Mouse (Mus musculus): ENCODE data around the gene Ldb3. TPM values are rescaled to one million over a fixed set of nuclear protein-coding genes. Genes with fewer than 3 reads are reported as not detected.
A peak's percentile ranks its signal among the peaks of the same experiment; 100 is the strongest.

The Ldb3 gene
- polyA plus RNA-seq, 1 experiment from 2014 or later = 2.0 TPM

DNA sequence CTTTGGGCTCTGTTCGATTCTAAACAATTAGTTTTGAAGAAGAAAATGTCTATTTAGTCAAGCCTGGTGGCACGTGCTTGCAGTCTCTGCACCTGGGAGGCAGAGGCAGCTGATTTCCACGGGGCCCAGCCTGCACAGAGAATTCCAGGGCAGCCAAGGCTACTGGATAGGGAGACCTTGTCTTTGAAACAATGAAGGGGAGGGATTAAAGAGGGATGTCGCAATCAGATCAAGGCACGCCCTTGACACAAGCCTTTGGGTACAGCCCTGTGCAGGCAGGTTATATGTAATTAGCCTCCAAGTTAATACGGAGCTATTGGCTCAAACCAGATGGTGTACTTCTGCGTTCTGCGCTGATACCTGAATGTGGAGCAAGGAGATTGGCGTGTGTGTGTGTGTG lies 30.3 kb upstream of the Ldb3 start:
- H3K27me3 ChIP-seq (replicated peaks; ENCODE audit: control insufficient read depth, insufficient read depth, low read length) = 0 out of 2 replicates have a peak, but pooled peaks cover 8% of the 10 kb centered on the region
- H3K9ac ChIP-seq (ENCODE audit: low read length) = no peak overlapping the region
- ATAC-seq (replicated peaks; ENCODE audit: low FRiP score, low TSS enrichment, low read depth) = peak; percentile 61
- no peaks in the 10 kb centered on the region for H3K36me3 ChIP-seq (ENCODE audit: control insufficient read depth, insufficient read depth, low read length)
- H3K4me1 ChIP-seq (replicated peaks; ENCODE audit: control insufficient read depth, insufficient read depth, low read length) = no peaks in the 10 kb centered on the region; the same call in 1 of the 2 replicates
- H3K4me2 ChIP-seq (ENCODE audit: low read length) = no peak overlapping the region
- DNase-seq (ENCODE audit: low spot score) = no peak
- WGBS = 33% methylated on average over 9 of the region's 9 CpGs
- no peaks in the 10 kb centered on the region for H3K9me3 ChIP-seq (ENCODE audit: control insufficient read depth, low read length)
- 0 out of 2 replicates have a peak overlapping the region, but pooled peaks have one; percentile 2 for H3K27ac ChIP-seq (ENCODE audit: low read depth)
- no peak overlapping the region for H3K4me3 ChIP-seq (ENCODE audit: low read depth, low read length)

DNA sequence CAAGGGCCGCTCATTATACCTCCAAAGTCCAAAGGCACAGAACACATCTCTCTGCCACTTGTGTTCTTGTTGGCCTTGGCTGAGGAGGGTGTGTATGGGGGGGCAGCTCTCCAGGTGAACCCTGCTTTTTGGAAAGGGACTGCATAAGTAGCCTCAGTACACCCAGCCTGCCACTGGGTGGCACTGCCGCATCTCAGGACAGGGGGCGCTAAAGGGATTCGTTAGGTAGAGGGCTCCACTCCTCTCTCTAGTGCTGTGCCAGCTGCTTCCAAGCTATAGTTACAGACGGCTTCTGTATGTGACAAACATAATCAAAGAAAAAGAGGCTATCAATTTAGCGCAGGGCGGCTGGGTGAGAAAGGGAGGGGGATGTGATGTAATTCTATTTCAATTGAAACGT lies 28.3 kb upstream of the Ldb3 start:
- peak; percentile 93 for DNase-seq (ENCODE audit: low spot score)
- no peaks in the 10 kb centered on the region for H3K9me3 ChIP-seq (ENCODE audit: control insufficient read depth, low read length)
- 2% methylated on average over 8 of the region's 8 CpGs for WGBS
- H3K36me3 ChIP-seq (ENCODE audit: control insufficient read depth, insufficient read depth, low read length) = no peaks in the 10 kb centered on the region
- no peak overlapping the region for H3K4me3 ChIP-seq (ENCODE audit: low read depth, low read length)
- H3K4me1 ChIP-seq (replicated peaks; ENCODE audit: control insufficient read depth, insufficient read depth, low read length) = no peaks in the 10 kb centered on the region; the same call in 1 of the 2 replicates
- H3K4me2 ChIP-seq (ENCODE audit: low read length) = no peak overlapping the region
- H3K27ac ChIP-seq (ENCODE audit: low read depth) = no peak overlapping the region
- ATAC-seq (replicated peaks; ENCODE audit: low FRiP score, low TSS enrichment, low read depth) = peak; percentile 31; the same call in 1 of the 2 replicates
- no peak overlapping the region for H3K9ac ChIP-seq (ENCODE audit: low read length)
- 0 out of 2 replicates have a peak, but pooled peaks cover 8% of the 10 kb centered on the region for H3K27me3 ChIP-seq (replicated peaks; ENCODE audit: control insufficient read depth, insufficient read depth, low read length)

DNA sequence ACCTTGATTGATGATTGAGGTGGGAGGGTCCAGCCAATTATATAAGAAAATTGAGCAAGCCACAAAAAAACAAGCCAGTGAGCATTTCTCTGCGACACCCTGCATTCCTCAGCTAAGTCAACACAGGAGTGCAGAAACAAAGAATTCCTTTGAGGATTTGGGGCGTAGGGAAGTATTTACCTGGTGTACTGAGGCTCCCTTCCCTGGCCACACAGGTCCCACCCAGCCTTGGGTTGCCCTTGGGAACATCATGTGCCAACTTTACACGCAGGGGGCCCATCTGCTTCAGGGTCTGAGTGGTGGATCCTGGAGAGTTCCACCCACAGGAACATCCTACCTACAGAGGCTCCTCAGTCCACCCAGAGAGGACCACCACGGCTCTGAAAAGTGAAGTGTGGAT lies 27.1 kb upstream of the Ldb3 start:
- H3K27ac ChIP-seq (ENCODE audit: low read depth) = no peak overlapping the region
- no peak overlapping the region for H3K4me2 ChIP-seq (ENCODE audit: low read length)
- H3K4me3 ChIP-seq (ENCODE audit: low read depth, low read length) = no peak overlapping the region
- 0 out of 2 replicates have a peak, but pooled peaks cover 8% of the 10 kb centered on the region for H3K27me3 ChIP-seq (replicated peaks; ENCODE audit: control insufficient read depth, insufficient read depth, low read length)
- ATAC-seq (replicated peaks; ENCODE audit: low FRiP score, low TSS enrichment, low read depth) = 0 out of 2 replicates have a peak, but pooled peaks have one; percentile 9
- no peaks in the 10 kb centered on the region; the same call in 1 of the 2 replicates for H3K4me1 ChIP-seq (replicated peaks; ENCODE audit: control insufficient read depth, insufficient read depth, low read length)
- no peaks in the 10 kb centered on the region for H3K36me3 ChIP-seq (ENCODE audit: control insufficient read depth, insufficient read depth, low read length)
- H3K9ac ChIP-seq (ENCODE audit: low read length) = no peak overlapping the region
- no peaks in the 10 kb centered on the region for H3K9me3 ChIP-seq (ENCODE audit: control insufficient read depth, low read length)
- no peak for DNase-seq (ENCODE audit: low spot score)
- 37% methylated on average over 4 of the region's 4 CpGs for WGBS

- H3K9ac ChIP-seq (ENCODE audit: low read length) = no peak overlapping the region
- no peak overlapping the region for H3K27ac ChIP-seq (ENCODE audit: low read depth)
- H3K27me3 ChIP-seq (replicated peaks; ENCODE audit: control insufficient read depth, insufficient read depth, low read length) = 0 out of 2 replicates have a peak, but pooled peaks cover 8% of the 10 kb centered on the region
- ATAC-seq (replicated peaks; ENCODE audit: low FRiP score, low TSS enrichment, low read depth) (no peak), DNase-seq (ENCODE audit: low spot score) (no peak)
- no peaks in the 10 kb centered on the region; the same call in 1 of the 2 replicates for H3K4me1 ChIP-seq (replicated peaks; ENCODE audit: control insufficient read depth, insufficient read depth, low read length)
- peak overlapping the region; percentile 42 for H3K4me2 ChIP-seq (ENCODE audit: low read length)
- no peaks in the 10 kb centered on the region for H3K9me3 ChIP-seq (ENCODE audit: control insufficient read depth, low read length)
- H3K4me3 ChIP-seq (ENCODE audit: low read depth, low read length) = peak overlapping the region; percentile 10; the same call in 1 of the 2 replicates
- WGBS = 4% methylated on average over 13 of the region's 13 CpGs
- no peaks in the 10 kb centered on the region for H3K36me3 ChIP-seq (ENCODE audit: control insufficient read depth, insufficient read depth, low read length)
Observed at GRCm38 (mm10) chr14:34615082-34615481, 26.6 kb upstream of the Ldb3 start.

GRCm38 (mm10) chr14:34614551-34614950 lies 26.1 kb upstream of the Ldb3 start:
- Histone ChIP-seq H3K9me3 (ENCODE audit: control insufficient read depth, low read length) (no peaks in the 10 kb centered on the region), H3K9ac (ENCODE audit: low read length) (no peak overlapping the region)

GRCm38 (mm10) chr14:34613523-34613922 lies 25.0 kb upstream of the Ldb3 start:
- H3K9me3 ChIP-seq (ENCODE audit: control insufficient read depth, low read length) = no peaks in the 10 kb centered on the region
- no peak overlapping the region for H3K27ac ChIP-seq (ENCODE audit: low read depth)
- no peak overlapping the region for H3K4me2 ChIP-seq (ENCODE audit: low read length)
- 0 out of 2 replicates have a peak, but pooled peaks cover 12% of the 10 kb centered on the region for H3K27me3 ChIP-seq (replicated peaks; ENCODE audit: control insufficient read depth, insufficient read depth, low read length)
- WGBS = 32% methylated on average over 6 of the region's 6 CpGs
- H3K36me3 ChIP-seq (ENCODE audit: control insufficient read depth, insufficient read depth, low read length) = no peaks in the 10 kb centered on the region
- H3K4me1 ChIP-seq (replicated peaks; ENCODE audit: control insufficient read depth, insufficient read depth, low read length) = no peaks in the 10 kb centered on the region; the same call in 1 of the 2 replicates
- no peak for DNase-seq (ENCODE audit: low spot score)
- no peak overlapping the region for H3K4me3 ChIP-seq (ENCODE audit: low read depth, low read length)
- no peak overlapping the region for H3K9ac ChIP-seq (ENCODE audit: low read length)
- ATAC-seq (replicated peaks; ENCODE audit: low FRiP score, low TSS enrichment, low read depth) = no peak

More at GRCm38 (mm10) chr14:34614551-34614950, 26.1 kb upstream of the Ldb3 start:
- no peak overlapping the region for H3K27ac ChIP-seq (ENCODE audit: low read depth)
- ATAC-seq (replicated peaks; ENCODE audit: low FRiP score, low TSS enrichment, low read depth) (no peak), DNase-seq (ENCODE audit: low spot score) (no peak)
- no peaks in the 10 kb centered on the region for H3K36me3 ChIP-seq (ENCODE audit: control insufficient read depth, insufficient read depth, low read length)
- no peaks in the 10 kb centered on the region; the same call in 1 of the 2 replicates for H3K4me1 ChIP-seq (replicated peaks; ENCODE audit: control insufficient read depth, insufficient read depth, low read length)
- H3K4me2 ChIP-seq (ENCODE audit: low read length) = peak overlapping the region; percentile 42
- WGBS = 17% methylated on average over 15 of the region's 15 CpGs
- H3K4me3 ChIP-seq (ENCODE audit: low read depth, low read length) = peak overlapping the region; percentile 10; the same call in 1 of the 2 replicates
- 0 out of 2 replicates have a peak, but pooled peaks cover 11% of the 10 kb centered on the region for H3K27me3 ChIP-seq (replicated peaks; ENCODE audit: control insufficient read depth, insufficient read depth, low read length)

- Histone ChIP-seq H3K9ac (ENCODE audit: low read length) (no peak overlapping the region), H3K36me3 (ENCODE audit: control insufficient read depth, insufficient read depth, low read length) (no peaks in the 10 kb centered on the region), H3K4me2 (ENCODE audit: low read length) (no peak overlapping the region), H3K27ac (ENCODE audit: low read depth) (no peak overlapping the region), H3K27me3 (replicated peaks; ENCODE audit: control insufficient read depth, insufficient read depth, low read length) (0 out of 2 replicates have a peak, but pooled peaks cover 12% of the 10 kb centered on the region), H3K9me3 (ENCODE audit: control insufficient read depth, low read length) (no peaks in the 10 kb centered on the region), H3K4me3 (ENCODE audit: low read depth, low read length) (no peak overlapping the region), H3K4me1 (replicated peaks; ENCODE audit: control insufficient read depth, insufficient read depth, low read length) (no peaks in the 10 kb centered on the region; the same call in 1 of the 2 replicates)
- DNase-seq (ENCODE audit: low spot score) = no peak
- 42% methylated on average over 4 of the region's 4 CpGs for WGBS
- no peak for ATAC-seq (replicated peaks; ENCODE audit: low FRiP score, low TSS enrichment, low read depth)
Observed at GRCm38 (mm10) chr14:34612222-34612621, 23.7 kb upstream of the Ldb3 start.

- H3K9me3 ChIP-seq (ENCODE audit: control insufficient read depth, low read length) = no peaks in the 10 kb centered on the region
- no peak overlapping the region for H3K27ac ChIP-seq (ENCODE audit: low read depth)
- H3K27me3 ChIP-seq (replicated peaks; ENCODE audit: control insufficient read depth, insufficient read depth, low read length) = 0 out of 2 replicates have a peak, but pooled peaks cover 12% of the 10 kb centered on the region
- H3K4me1 ChIP-seq (replicated peaks; ENCODE audit: control insufficient read depth, insufficient read depth, low read length) = no peaks in the 10 kb centered on the region; the same call in 1 of the 2 replicates
- no peak for ATAC-seq (replicated peaks; ENCODE audit: low FRiP score, low TSS enrichment, low read depth)
- no peak overlapping the region for H3K4me2 ChIP-seq (ENCODE audit: low read length)
- DNase-seq (ENCODE audit: low spot score) = no peak
- no peak overlapping the region for H3K9ac ChIP-seq (ENCODE audit: low read length)
- 87% methylated on average over 4 of the region's 4 CpGs for WGBS
- no peaks in the 10 kb centered on the region for H3K36me3 ChIP-seq (ENCODE audit: control insufficient read depth, insufficient read depth, low read length)
- H3K4me3 ChIP-seq (ENCODE audit: low read depth, low read length) = no peak overlapping the region
Observed at GRCm38 (mm10) chr14:34611591-34611990, 23.1 kb upstream of the Ldb3 start.

GRCm38 (mm10) chr14:34601910-34602309 lies 13.4 kb upstream of the Ldb3 start:
- H3K4me2 ChIP-seq (ENCODE audit: low read length) = no peak overlapping the region
- H3K4me1 ChIP-seq (replicated peaks; ENCODE audit: control insufficient read depth, insufficient read depth, low read length) = no peaks in the 10 kb centered on the region
- H3K9me3 ChIP-seq (ENCODE audit: control insufficient read depth, low read length) = no peaks in the 10 kb centered on the region
- H3K9ac ChIP-seq (ENCODE audit: low read length) = no peak overlapping the region
- no peaks in the 10 kb centered on the region for H3K27me3 ChIP-seq (replicated peaks; ENCODE audit: control insufficient read depth, insufficient read depth, low read length)
- no peaks in the 10 kb centered on the region for H3K36me3 ChIP-seq (ENCODE audit: control insufficient read depth, insufficient read depth, low read length)
- ATAC-seq (replicated peaks; ENCODE audit: low FRiP score, low TSS enrichment, low read depth) (no peak), DNase-seq (ENCODE audit: low spot score) (no peak)
- H3K4me3 ChIP-seq (ENCODE audit: low read depth, low read length) = no peak overlapping the region
- no peak overlapping the region for H3K27ac ChIP-seq (ENCODE audit: low read depth)
- 93% methylated on average over 7 of the region's 7 CpGs for WGBS
